Mouse (Mus musculus): ENCODE results near the gene Xpa. TPM values are rescaled to one million over a fixed set of nuclear protein-coding genes. Genes with fewer than 3 reads are reported as not detected.

The Xpa gene
- total and polyA plus RNA-seq, 2 experiments, result 10.3 to 18.7 TPM

DNA sequence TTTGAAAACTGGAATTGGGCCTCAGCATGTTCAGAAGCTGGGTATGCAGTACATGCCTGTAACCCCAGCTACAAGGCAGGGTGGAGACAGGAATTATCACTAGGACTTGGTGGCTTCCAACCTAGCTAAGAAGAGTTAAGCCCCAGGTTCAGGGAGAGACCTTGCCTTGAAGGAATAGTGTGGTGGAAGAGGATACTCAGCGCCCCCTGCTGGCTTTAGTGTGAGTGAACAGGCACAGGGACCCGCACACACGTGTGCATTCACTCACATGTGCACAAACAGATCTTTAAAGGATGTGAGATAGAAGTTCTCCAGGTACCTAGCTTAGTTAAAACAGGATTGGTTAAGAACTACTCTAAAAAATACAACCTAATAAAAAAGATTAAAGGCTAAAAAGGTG, 51.8 kb downstream of the Xpa start:
- DNase-seq (ENCODE audit: extremely low read depth, low read depth, low spot score), result no peak
- H3K36me3 ChIP-seq (ENCODE audit: control insufficient read depth, insufficient read depth, low read length), result peaks cover 17% of the 10 kb centered on the region
- TF ChIP-seq CTCF (IDR thresholded peaks at IDR 0.05; ENCODE audit: low read depth, low read length) (peak; percentile 54), POLR2A (IDR thresholded peaks at IDR 0.05; ENCODE audit: extremely low read depth, insufficient read depth, low read length) (no peak)

DNA sequence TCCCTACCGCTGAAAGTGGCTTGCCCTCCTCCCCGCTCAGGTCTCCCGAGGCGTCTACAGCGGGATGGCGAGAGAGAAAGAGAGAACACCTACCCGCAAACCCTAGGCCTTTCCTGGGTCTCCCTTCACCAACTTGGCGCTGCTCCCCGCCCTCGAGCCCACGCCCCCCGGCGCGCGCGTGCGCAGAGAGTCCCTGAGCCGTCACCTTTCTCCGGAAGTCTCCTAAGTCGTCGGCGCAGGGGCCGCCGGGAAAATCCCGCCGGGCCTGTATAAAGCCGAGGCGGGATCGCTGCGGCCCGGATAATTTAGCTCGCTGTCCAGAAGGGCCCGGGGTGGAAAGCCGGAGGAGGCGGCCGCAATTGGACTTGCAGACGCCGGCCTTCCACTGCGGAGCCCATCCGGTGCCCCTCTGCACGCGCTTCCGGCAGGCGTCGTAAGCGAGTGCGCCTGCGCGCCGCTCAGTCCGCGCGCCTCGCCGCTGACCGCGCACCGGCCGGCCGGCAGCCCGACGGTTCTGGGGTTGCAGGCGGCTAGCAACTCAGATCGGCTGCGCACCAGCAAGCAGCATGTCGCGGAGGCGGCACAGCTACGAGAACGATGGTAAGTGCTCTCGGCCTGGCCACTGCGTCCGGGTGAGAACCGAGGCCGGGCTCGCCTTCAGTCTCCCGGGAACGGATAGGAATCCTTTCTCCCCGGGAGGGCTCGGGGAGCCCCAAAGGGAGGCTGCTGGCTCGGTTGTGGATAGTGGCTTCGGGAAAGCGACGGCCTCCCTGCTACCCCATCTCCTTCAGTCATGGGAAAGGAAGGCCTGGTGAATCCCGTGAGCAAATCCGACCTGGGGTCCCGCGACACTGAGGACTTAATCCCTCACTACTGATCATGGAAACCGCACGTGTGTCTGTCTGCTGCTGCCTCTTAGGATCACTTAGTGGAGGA, 57.6 kb downstream of the Xpa start, which contains the start of the genes Ncbp1 and Tstd2:
TSS of gene Ncbp1 (plus strand) at position 327 of the 936 bp plus-strand sequence.
TSS of gene Tstd2 (minus strand) at position 408 of the 936 bp plus-strand sequence.
- Histone ChIP-seq H3K4me3 (ENCODE audit: insufficient read depth, low read depth, low read length) (peak within 1 kb of the TSS; percentile 82), H3K4me1 (ENCODE audit: control insufficient read depth, insufficient read depth, low read length) (peaks cover 5% of the 10 kb centered on the region), H3K79me2 (ENCODE audit: control insufficient read depth, insufficient read depth, low read length) (peaks cover 19% of the 10 kb centered on the region; the same call in 1 of the 2 replicates), H3K27me3 (ENCODE audit: control insufficient read depth, insufficient read depth, low read length) (no peaks in the 10 kb centered on the region), H3K9ac (ENCODE audit: low read depth, low read length) (peak within 1 kb of the TSS; percentile 94), H3K36me3 (ENCODE audit: control insufficient read depth, insufficient read depth, low read length) (peaks cover 10% of the 10 kb centered on the region), H3K27ac (replicated peaks; ENCODE audit: insufficient read depth, low read depth, low read length) (peak within 1 kb of the TSS; percentile 84)
- peak; percentile 60 for TF ChIP-seq POLR2A (IDR thresholded peaks at IDR 0.05; ENCODE audit: extremely low read depth, insufficient read depth, low read length)
- TF ChIP-seq CTCF (IDR thresholded peaks at IDR 0.05; ENCODE audit: low read depth, low read length), result no peak
- under 1% methylated on average over 89 of the region's 90 CpGs for WGBS
- DNase-seq (ENCODE audit: extremely low read depth, low read depth, low spot score), result peak; percentile 78

More for the DNA sequence above, 51.8 kb downstream of the Xpa start:
- Histone ChIP-seq H3K79me2 (ENCODE audit: control insufficient read depth, insufficient read depth, low read length) (peaks cover 23% of the 10 kb centered on the region; the same call in 1 of the 2 replicates), H3K9ac (ENCODE audit: low read depth, low read length) (no peak overlapping the region), H3K27ac (replicated peaks; ENCODE audit: insufficient read depth, low read depth, low read length) (no peak overlapping the region), H3K4me3 (ENCODE audit: insufficient read depth, low read depth, low read length) (no peak overlapping the region), H3K27me3 (ENCODE audit: control insufficient read depth, insufficient read depth, low read length) (no peaks in the 10 kb centered on the region), H3K4me1 (ENCODE audit: control insufficient read depth, insufficient read depth, low read length) (peaks cover 5% of the 10 kb centered on the region)
- 66% methylated on average over 3 of the region's 3 CpGs for WGBS

DNA sequence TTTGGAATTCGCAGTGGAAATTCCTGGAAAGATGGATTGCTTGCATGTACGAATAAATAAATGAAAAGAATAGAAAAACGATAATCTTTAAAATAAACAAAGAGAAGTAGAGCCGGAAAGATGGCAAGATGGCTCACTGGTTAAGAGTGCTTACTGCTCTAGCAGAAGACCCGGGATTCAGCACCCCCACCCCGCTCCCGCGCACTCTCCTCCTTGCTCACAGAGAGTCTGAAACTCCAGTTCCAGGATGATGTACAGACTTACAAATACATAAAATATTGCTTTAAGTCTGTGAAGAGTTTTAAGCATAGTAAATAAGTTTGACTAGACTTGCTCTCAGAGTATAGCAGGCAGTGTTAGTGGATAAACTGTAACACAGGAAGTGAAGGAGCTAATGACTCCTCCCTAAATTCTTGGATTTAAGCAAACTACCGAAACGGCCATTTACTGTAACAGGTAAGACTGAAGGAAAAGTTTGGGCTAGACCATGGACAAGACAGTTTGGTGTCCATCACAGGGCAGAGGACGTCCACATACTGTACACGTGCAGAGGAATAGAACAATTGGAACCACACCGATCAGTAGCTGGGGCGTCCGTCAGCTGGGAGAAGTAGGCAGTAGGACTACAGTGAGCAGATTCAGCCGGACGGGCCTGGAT, 58.4 kb downstream of the Xpa start:
- WGBS, result 4% methylated on average over 17 of the region's 17 CpGs
- H3K36me3 ChIP-seq (ENCODE audit: control insufficient read depth, insufficient read depth, low read length), result peaks cover 15% of the 10 kb centered on the region
- peaks cover 5% of the 10 kb centered on the region for H3K4me1 ChIP-seq (ENCODE audit: control insufficient read depth, insufficient read depth, low read length)
- H3K27ac ChIP-seq (replicated peaks; ENCODE audit: insufficient read depth, low read depth, low read length), result peak overlapping the region; percentile 69
- peaks cover 17% of the 10 kb centered on the region; the same call in 1 of the 2 replicates for H3K79me2 ChIP-seq (ENCODE audit: control insufficient read depth, insufficient read depth, low read length)
- DNase-seq (ENCODE audit: extremely low read depth, low read depth, low spot score), result peak; percentile 67
- H3K4me3 ChIP-seq (ENCODE audit: insufficient read depth, low read depth, low read length), result peak overlapping the region; percentile 82
- H3K27me3 ChIP-seq (ENCODE audit: control insufficient read depth, insufficient read depth, low read length), result no peaks in the 10 kb centered on the region
- TF ChIP-seq POLR2A (IDR thresholded peaks at IDR 0.05; ENCODE audit: extremely low read depth, insufficient read depth, low read length) (no peak), CTCF (IDR thresholded peaks at IDR 0.05; ENCODE audit: low read depth, low read length) (no peak)
- peak overlapping the region; percentile 84 for H3K9ac ChIP-seq (ENCODE audit: low read depth, low read length)

DNA sequence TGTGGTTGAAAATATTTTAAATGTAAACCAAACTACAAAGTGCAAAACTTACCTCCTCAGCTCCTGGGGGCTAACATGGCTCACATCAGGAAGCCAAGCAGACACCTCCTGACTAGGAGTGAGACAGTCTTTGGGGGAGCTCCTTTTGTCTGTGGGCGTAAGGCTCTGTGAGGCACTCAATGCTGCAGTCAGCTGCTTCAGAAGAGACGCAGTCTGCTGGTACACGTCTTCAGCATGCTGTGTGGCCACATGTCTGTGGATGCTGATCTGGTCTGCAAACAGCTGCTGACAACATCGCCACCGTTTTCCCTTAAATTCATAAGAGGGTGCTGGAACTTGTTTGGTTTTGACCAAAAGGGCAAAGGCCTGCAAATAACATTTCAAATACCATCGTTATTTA, 64.3 kb downstream of the Xpa start:
- Histone ChIP-seq H3K4me1 (ENCODE audit: control insufficient read depth, insufficient read depth, low read length) (no peaks in the 10 kb centered on the region), H3K9ac (ENCODE audit: low read depth, low read length) (no peak overlapping the region), H3K36me3 (ENCODE audit: control insufficient read depth, insufficient read depth, low read length) (peaks cover 29% of the 10 kb centered on the region), H3K27ac (replicated peaks; ENCODE audit: insufficient read depth, low read depth, low read length) (no peak overlapping the region), H3K4me3 (ENCODE audit: insufficient read depth, low read depth, low read length) (no peak overlapping the region), H3K27me3 (ENCODE audit: control insufficient read depth, insufficient read depth, low read length) (no peaks in the 10 kb centered on the region), H3K79me2 (ENCODE audit: control insufficient read depth, insufficient read depth, low read length) (no peaks in the 10 kb centered on the region)
- WGBS, result 90% methylated on average over 6 of the region's 6 CpGs
- TF ChIP-seq POLR2A (IDR thresholded peaks at IDR 0.05; ENCODE audit: extremely low read depth, insufficient read depth, low read length) (no peak), CTCF (IDR thresholded peaks at IDR 0.05; ENCODE audit: low read depth, low read length) (no peak)
- DNase-seq (ENCODE audit: extremely low read depth, low read depth, low spot score), result no peak

DNA sequence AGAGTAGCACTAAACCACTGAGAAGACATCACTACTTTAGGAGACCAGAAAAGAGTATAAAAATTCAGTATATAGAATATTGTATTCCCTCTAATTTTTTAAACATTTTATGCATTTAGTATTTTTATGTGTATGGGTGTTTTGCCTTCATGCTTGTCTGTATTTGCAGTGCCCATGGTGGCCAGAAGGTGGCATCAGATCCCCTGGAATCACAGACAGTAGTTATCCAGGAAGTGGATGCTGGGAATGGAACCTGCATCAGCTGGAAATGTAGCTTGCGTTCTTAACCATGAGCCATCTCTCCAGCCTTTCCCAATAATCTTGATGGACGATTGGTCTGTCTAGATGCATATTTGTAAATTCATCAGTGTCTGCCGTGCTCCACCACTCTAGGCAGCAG, 65.9 kb downstream of the Xpa start:
- no peaks in the 10 kb centered on the region for H3K4me1 ChIP-seq (ENCODE audit: control insufficient read depth, insufficient read depth, low read length)
- no peaks in the 10 kb centered on the region for H3K27me3 ChIP-seq (ENCODE audit: control insufficient read depth, insufficient read depth, low read length)
- TF ChIP-seq CTCF (IDR thresholded peaks at IDR 0.05; ENCODE audit: low read depth, low read length) (peak; percentile 72; the same call in 1 of the 2 replicates), POLR2A (IDR thresholded peaks at IDR 0.05; ENCODE audit: extremely low read depth, insufficient read depth, low read length) (no peak)
- H3K36me3 ChIP-seq (ENCODE audit: control insufficient read depth, insufficient read depth, low read length), result peaks cover 33% of the 10 kb centered on the region
- no peak overlapping the region for H3K9ac ChIP-seq (ENCODE audit: low read depth, low read length)
- no peaks in the 10 kb centered on the region for H3K79me2 ChIP-seq (ENCODE audit: control insufficient read depth, insufficient read depth, low read length)
- 76% methylated on average over 3 of the region's 3 CpGs for WGBS
- H3K27ac ChIP-seq (replicated peaks; ENCODE audit: insufficient read depth, low read depth, low read length), result no peak overlapping the region
- DNase-seq (ENCODE audit: extremely low read depth, low read depth, low spot score), result peak; percentile 38
- H3K4me3 ChIP-seq (ENCODE audit: insufficient read depth, low read depth, low read length), result no peak overlapping the region
